Mouse (Mus musculus) left cerebral cortex, postnatal 10 days (tissue): ENCODE results near the gene 1700019N19Rik. TPM values are rescaled to one million over a fixed set of nuclear protein-coding genes. Genes with fewer than 3 reads are reported as not detected.
A peak's percentile ranks its signal among the peaks of the same experiment; 100 is the strongest.

ENCODE experiments used
- DNase-seq, 2 experiments: peaks; one replicate each; pipeline ENCODE4 v3.0.0; 2021 to 2022; ENCODE audit warnings: low spot score in 2 of 2, mixed read lengths in 1 of 2; ENCODE audit errors: extremely low spot score in 1 of 2
- intact Hi-C: fragments of 180-260 bp; cut with DNase I; formaldehyde crosslinking; loops from one replicate; pipeline ENCODE4 v1.15.1; 2025
- total RNA-seq, 2 experiments: library from RNA; stranded (reverse); gene quantifications; 2 replicates each; pipeline ENCODE4 v1.2.3; 2021

The 1700019N19Rik gene
- total RNA-seq: not detected

DNA sequence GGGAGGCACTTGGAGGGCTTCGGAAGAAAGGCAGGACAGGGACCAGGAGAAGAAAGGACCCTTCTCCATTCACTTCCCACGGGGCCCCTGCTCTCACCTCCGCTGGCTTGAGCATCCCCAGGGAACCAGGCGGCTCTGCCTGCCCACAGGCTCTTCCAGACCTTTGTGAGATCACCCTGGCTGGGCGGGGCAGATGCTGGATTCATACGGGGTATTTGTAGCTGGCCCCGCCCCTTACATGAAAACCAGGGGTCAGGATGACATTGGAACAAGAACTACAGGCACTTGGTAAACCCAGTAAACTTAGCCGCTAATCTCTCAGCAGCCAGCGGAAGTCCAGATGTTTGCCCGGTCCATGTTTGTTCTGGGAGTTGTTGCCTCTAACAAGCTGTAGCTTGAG lies at the start of gene 1700019N19Rik:
1700019N19Rik (minus strand) TSS at position 178 of the 400 bp plus-strand sequence.
- intact Hi-C loops: no loop called here
- DNase-seq: peak in 1 of 2 experiments; percentile 53

DNA sequence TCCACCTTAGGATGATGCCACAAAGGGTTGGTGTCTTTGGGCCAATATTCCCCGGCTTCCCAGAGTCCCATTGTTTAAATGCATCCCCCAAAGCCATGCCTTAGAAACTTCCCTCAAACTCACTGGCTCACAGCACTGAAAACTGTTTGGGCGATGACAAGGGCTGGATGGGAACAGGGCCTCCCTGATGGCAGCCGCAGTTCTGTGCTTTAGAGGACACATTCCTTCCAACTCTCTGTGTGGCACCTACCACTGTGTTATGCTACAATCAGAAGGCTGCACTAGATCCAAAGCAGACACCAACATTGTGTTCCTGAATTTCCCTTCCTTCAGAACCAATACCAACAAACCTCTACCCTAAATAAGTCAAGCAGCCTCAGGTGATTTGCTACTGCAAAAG lies 49.3 kb upstream of the 1700019N19Rik start:
- intact Hi-C loops: no loop called here
- DNase-seq: no peak

GRCm38 (mm10) chr19:58840721-58841271 lies 46.5 kb upstream of the 1700019N19Rik start:
- intact Hi-C loops: no loop called here
- no peak for DNase-seq

DNA sequence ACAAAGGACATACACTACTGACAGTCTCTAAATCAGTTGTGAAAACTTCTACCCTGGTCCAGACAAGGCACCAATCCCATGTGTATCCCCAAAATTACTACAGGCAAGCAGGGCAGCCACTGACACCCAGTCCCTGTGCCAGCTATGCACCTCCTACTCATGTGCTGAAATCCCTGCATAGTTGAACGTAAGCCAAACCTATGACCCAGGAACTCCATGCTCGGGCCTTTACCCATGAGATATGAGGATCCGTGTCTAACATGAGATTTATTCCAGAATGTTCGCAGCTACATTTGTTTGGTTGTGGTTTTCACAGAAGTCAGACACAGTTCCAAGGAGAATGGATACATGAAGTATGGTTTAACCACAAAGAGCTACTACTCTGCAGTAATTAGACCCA lies 45.5 kb upstream of the 1700019N19Rik start:
- intact Hi-C loops: no loop called here
- DNase-seq: no peak

- intact Hi-C loops: no loop called here
- DNase-seq: no peak
Observed at GRCm38 (mm10) chr19:58839345-58839744, 45.1 kb upstream of the 1700019N19Rik start.

DNA sequence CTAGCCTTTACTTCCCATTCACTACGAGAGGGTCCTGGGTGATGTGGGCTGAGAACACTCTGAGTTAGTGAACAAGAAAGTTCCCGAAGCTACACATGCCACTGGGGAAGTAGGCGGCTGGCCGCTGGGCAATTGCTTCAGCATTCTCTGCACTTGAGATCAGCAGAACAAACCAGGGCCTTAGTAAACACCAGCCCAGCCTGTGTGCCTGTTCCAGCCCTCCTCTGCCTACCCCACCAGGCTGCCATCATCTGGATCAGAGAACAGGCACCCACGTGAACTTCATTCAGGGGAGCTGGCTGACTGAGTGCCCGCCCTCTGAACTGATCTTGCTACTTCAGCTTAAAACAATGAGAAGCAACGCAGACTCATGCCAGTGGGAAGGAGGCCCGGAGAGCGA lies 44.4 kb upstream of the 1700019N19Rik start:
- no peak for DNase-seq
- intact Hi-C loops: no loop called here

GRCm38 (mm10) chr19:58833639-58834180 lies 39.4 kb upstream of the 1700019N19Rik start:
- intact Hi-C loops: no loop called here
- no peak for DNase-seq

- intact Hi-C loops: no loop called here
- no peak for DNase-seq
Observed at GRCm38 (mm10) chr19:58832988-58833387, 38.7 kb upstream of the 1700019N19Rik start.

DNA sequence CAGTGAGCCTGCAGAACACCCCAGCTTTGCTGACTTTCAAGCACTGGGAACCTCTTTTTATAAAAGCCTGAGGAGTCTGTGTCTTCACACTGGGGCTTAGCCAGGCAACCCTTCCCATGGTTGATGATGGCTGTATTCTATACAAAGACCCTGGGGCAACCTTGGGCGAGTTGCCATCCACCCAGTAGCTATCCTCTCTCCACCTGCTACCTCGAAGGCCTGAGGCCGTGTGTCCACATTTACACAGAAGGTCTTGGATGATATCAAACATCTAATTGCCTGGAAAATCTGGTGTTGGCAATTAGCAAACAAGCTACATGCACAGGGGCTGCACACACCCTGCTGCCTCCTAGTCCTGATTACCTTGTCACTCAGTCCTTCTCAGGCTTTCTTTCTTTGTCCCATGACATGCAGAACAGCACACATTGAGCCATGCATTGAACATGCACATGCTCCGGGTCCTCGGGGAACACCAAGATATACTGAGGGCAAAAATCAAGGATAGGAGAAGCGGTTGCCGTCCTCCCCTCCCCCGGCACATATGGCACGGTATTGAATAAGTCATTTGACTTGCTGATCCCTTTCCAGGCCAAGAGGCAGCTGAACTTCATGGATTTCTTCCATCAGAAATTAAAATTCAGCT lies 37.1 kb upstream of the 1700019N19Rik start:
- no peak for DNase-seq
- intact Hi-C loops: no loop called here

GRCm38 (mm10) chr19:58830182-58830581 lies 35.9 kb upstream of the 1700019N19Rik start:
- peak in 1 of 2 experiments; percentile 61 for DNase-seq
- intact Hi-C loops: no loop called here

- DNase-seq: peak; percentile 76
- intact Hi-C loops: no loop called here
Observed at GRCm38 (mm10) chr19:58829575-58829974, 35.3 kb upstream of the 1700019N19Rik start.

DNA sequence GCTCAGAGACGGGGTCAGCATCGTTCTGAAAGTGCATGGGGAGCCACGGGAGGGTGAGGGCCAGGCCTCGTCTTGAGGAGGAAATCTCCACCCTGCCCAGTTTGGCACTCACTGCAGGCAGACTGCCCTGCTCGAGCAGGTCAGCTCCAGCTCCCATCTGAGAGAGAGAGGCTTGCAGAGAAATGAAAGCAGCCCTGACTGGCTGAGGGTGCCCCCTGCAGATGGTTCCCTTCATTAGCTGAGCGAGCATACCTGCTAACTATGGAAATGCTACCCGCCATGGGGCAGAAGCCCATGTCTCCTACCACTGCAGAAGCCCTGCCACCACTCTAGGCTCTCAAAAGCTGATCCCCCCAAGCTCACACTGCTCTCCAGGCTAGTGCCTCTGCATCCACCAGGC lies 33.4 kb upstream of the 1700019N19Rik start:
- intact Hi-C loops: no loop called here
- no peak for DNase-seq

DNA sequence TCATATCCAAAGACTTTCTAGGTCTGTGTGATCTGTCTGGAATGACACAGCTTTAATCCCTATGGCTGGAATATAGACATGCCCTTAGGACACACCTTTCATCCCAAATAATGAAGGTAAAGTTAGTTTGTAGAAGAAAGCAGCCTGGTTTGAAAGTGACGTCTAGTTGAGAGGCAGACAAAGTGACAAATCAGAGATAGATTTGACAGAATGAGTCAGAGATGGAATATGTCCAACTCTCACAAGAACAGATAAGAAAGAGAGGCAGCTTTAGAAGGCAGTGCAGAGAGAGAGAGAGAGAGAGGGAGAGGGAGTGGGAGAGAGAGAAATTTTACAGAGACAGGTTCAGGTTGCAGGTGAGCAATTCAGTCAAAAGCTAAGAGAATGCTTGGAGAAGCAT lies 30.1 kb upstream of the 1700019N19Rik start:
- no peak for DNase-seq
- intact Hi-C loops: loop anchor here (5.0 kb wide), 1 partner anchor 33 kb away; no protein-coding TSS in a partner anchor

DNA sequence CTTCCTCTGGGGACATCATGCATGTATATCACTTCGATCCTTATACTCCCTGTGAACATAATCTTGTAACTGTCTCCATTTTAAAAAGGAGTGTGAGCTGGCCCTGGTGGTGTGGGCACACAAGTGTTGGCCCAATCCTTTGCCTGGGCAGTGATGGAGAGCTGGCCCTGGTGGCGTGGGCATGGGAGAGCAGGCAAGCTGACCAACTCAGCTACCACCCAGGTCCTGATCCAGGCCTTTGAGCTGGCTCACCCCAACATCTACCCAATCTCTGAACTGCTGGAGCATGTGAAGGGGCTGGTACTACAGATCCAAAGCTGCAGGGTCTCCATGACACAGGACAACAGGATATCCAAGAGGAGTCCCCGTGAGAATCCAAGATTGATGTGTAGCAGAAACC lies 29.0 kb upstream of the 1700019N19Rik start:
- intact Hi-C loops: loop anchor here (5.0 kb wide), 1 partner anchor 34 kb away; no protein-coding TSS in a partner anchor
- no peak for DNase-seq

DNA sequence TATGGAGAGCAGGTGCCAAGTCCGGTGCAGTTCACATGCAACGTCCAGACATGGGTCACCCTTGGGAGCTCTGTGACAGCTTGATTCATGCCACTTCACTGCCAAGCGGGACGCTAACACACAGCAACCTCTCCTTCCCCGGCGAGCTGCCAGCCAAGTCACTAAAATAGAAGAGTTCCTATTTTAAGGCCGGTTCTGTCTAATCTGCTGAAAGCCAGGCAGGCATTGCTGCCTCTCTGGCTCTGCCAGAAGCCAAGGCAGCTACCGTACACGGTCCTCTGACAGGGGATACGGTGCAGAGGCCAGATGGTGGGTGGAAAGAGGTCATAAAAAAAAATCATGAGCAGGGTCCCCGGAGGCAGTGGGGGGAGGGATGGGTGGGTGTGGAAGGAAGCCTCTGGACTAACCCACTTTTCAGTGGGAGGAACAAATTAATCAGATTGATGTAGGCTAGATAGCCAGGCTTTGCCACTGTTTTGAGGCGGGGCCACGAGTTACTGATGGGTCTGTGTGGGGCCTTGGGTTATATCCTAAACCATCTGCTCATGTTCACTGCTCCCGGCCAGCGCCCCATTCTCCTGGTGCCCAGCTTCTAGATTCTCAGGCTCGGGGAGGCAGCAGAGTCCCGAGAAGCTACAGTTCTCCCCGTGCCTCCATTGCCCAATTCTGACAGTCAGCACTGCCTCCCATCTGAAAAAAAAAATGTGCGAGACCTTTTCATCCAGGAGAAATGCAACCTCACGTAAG lies 28.4 kb upstream of the 1700019N19Rik start:
- DNase-seq: peak; percentile 79 to 80
- intact Hi-C loops: loop anchor here (5.0 kb wide), 1 partner anchor 35 kb away; no protein-coding TSS in a partner anchor

DNA sequence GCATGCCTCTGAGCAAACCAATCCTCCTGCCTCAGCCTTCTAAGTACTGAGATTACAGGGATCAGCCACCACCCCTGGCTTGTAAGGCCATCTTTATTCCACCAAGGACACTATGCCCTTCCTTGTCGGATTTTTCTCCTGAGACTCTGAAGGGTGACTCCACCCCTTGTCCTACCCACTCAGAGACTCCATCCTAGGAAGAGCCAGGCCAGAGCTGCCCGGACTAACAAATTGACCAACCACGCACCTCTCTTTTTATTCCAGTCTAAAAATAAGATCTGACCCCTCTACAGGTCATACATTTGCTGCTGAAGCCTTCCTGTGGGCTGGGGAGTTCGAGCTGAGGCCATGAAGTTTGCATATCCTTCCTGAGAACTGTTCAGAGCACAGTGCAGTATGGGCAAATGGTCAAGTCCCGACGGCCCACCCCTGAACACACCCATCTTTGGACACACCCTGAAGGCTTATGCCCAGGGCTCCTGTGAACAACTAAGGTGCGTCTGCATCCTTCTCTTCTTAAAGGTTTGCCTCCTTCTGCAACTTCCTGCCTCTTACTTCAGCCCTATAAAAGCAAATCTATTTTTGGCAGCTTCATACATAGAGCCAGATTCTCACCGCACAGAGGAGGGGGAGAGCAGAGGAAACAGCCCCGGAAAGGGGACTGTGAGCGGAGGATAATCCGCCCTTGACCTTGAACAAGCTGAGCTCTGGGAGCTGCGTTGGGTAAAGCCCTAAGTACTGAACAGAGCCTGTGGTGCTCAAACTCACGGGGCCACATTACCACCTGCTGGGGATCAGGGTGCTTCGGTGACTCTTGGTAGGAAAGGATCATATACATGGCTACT lies 24.5 kb upstream of the 1700019N19Rik start:
- DNase-seq: no peak

GRCm38 (mm10) chr19:58817398-58817797 lies 23.1 kb upstream of the 1700019N19Rik start:
- intact Hi-C loops: no loop called here
- no peak for DNase-seq

More for the DNA sequence above, 24.5 kb upstream of the 1700019N19Rik start:
- intact Hi-C loops: no loop called here

DNA sequence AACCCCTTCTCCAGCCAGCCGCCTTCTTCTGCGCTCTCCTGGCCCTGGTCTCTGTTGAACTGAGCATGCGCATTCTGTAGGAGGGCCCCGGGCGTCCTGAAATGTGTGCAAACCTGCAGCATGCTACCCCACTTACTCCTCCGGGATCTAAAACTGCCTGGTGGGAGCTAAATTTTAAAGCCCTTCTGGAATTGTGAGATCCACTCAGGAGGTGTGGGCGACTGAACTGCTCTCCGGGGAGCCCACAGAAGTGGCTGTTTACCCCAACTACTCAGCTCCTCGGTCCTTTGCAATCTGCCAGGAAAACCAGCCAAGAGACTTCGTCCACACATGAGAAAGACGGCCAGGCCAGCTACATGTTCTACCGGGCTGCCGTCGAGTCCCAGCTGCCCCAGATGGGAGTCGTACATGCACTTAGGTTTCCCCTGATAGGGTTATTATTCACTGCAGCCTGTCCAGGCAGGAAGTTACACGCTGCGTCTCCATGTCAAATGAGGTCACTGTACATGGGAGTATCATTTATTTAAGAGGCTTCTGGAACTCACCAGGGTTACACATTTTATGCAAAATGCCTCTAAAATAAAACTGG lies 22.3 kb upstream of the 1700019N19Rik start:
- intact Hi-C loops: no loop called here
- peak in 1 of 2 experiments; percentile 43 for DNase-seq
